Mouse (Mus musculus): Measurements from ENCODE around the gene Itga11. TPM values are rescaled to one million over a fixed set of nuclear protein-coding genes. Genes with fewer than 3 reads are reported as not detected.
"Not testable (repeated sequence)": the region's sequence is repeated elsewhere in the genome, so short reads cannot be mapped to it uniquely, and the experiment has no call there.

Itga11 gene
- total and polyA plus RNA-seq, 2 experiments from 2014 or later = 0.50 to 2.1 TPM

DNA sequence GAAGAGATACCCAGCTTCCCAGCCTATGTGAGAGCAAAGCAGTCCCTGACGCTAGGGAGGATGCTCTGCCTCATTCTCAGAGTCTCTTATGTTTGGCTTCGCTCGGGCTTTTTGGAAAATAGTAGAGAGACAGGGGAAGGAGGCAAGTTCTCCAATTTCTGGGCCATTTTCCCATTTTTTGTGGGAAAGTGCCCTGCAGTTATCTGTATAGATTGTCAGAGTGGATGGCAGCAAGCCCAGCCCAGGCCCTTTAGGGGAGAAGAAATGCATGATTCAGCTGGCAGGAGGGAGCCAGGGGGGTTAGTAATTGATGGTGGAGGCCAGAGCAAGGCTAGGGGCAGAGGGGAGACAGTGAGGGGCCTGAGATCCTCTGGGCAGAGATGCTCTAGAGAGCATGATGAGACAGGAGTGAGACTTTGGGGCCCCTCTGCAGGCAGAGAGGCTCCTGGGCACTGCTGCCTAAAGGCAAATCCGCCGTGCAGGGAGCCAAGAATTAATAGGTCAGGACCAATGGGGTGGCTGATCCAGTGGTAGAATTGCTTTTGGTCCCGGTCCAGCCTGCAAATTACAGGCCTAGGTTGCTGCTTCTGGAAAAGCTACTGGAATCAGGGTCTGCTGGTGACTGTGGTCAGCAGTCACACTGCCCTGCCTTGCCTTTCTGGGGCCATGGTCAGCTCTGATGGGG lies 31.8 kb upstream of the Itga11 start:
- Histone ChIP-seq H3K36me3 (ENCODE audit: insufficient read depth, low read length) (no peaks in the 10 kb centered on the region), H3K4me3 (ENCODE audit: low read length) (no peak overlapping the region), H3K4me1 (ENCODE audit: insufficient read depth, low read length) (peaks cover 13% of the 10 kb centered on the region; the same call in 1 of the 2 replicates), H3K9me3 (ENCODE audit: low read length) (no peaks in the 10 kb centered on the region), H3K9ac (replicated peaks; ENCODE audit: low read length) (no peak overlapping the region), H3K27ac (no peak overlapping the region), H3K27me3 (ENCODE audit: insufficient read depth, low read length) (no peaks in the 10 kb centered on the region), H3K4me2 (ENCODE audit: low read depth, low read length) (no peak overlapping the region)
- WGBS = 39% methylated on average over 6 of the region's 6 CpGs
- ATAC-seq = peak; percentile 45; the same call in 1 of the 2 replicates
- peak; percentile 65 for DNase-seq (ENCODE audit: low spot score)
- TF ChIP-seq CTCF (IDR thresholded peaks at IDR 0.05; ENCODE audit: low read depth) = no peak

DNA sequence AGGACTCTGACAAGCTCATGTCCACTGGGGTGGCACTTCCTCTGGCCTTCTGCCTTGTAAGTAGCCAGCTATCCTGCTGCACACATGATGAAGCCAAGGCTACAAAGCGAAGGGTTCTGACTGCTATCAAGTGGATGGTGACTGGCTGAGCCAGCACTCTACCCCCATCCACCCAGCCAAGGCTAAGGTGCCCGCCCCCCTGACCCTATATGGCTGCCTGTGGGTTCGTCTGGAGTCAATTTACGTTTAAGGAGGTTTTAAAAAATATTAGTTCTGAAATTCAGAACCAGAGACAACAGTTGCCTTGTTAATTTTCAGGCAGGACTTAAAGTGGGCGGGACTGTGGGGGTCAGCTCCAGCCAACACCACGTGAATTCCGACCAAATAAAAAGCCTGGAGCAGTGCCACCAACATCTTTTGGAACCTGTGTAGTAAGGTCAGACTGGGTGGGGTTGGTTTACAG lies 30.9 kb upstream of the Itga11 start:
- Histone ChIP-seq H3K36me3 (ENCODE audit: insufficient read depth, low read length) (no peaks in the 10 kb centered on the region), H3K4me2 (ENCODE audit: low read depth, low read length) (no peak overlapping the region), H3K9me3 (ENCODE audit: low read length) (no peaks in the 10 kb centered on the region), H3K9ac (replicated peaks; ENCODE audit: low read length) (no peak overlapping the region), H3K27me3 (ENCODE audit: insufficient read depth, low read length) (no peaks in the 10 kb centered on the region), H3K27ac (no peak overlapping the region), H3K4me3 (ENCODE audit: low read length) (no peak overlapping the region), H3K4me1 (ENCODE audit: insufficient read depth, low read length) (peaks cover 13% of the 10 kb centered on the region; the same call in 1 of the 2 replicates)
- no peak for DNase-seq (ENCODE audit: low spot score)
- no peak for TF ChIP-seq CTCF (IDR thresholded peaks at IDR 0.05; ENCODE audit: low read depth)
- 50% methylated on average over 7 of the region's 7 CpGs for WGBS
- ATAC-seq = no peak

DNA sequence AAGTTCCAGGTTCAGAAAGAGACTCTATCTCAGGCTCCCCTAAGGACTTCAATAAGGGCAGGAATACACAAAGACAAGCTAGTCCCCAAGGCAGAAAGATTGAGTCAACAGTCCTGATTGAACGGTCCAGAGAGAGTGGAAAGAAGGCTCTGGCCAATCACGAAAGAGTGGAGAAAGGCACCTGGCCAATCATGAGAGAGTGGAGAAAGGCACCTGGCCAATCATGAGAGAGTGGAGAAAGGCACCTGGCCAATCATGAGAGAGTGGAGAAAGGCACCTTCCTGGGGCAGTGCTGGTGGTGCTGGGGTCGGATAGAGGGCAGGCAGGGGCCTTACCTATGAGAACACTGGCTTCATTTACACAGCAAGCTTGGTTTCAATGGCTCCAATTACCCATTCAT lies 28.2 kb upstream of the Itga11 start:
- WGBS = 81% methylated on average over 3 of the region's 3 CpGs
- H3K4me3 ChIP-seq (ENCODE audit: low read length) = no peak overlapping the region

DNA sequence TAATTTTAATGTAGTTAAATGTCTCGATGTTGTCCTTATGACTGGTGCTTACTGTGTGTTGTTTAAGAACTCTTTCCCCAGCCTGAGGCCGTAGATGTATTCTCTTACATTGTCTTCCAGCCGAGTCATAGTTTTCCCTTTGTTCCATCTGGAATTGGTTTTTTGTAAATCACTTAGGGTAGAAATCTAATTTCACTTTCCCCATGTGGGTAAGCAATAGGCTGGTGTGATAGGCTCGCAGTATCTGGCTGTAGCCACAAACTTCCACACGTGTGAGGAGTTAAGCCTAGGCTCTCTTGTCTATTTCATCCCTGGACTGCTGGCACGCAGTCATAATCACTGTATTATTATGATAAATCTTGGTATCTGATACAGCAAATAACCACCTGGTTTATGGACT lies 26.9 kb upstream of the Itga11 start:
- Histone ChIP-seq H3K27me3 (ENCODE audit: insufficient read depth, low read length) (no peaks in the 10 kb centered on the region), H3K9ac (replicated peaks; ENCODE audit: low read length) (no peak overlapping the region), H3K4me3 (ENCODE audit: low read length) (no peak overlapping the region), H3K27ac (no peak overlapping the region), H3K36me3 (ENCODE audit: insufficient read depth, low read length) (no peaks in the 10 kb centered on the region), H3K9me3 (ENCODE audit: low read length) (no peaks in the 10 kb centered on the region), H3K4me2 (ENCODE audit: low read depth, low read length) (no peak overlapping the region), H3K4me1 (ENCODE audit: insufficient read depth, low read length) (peaks cover 9% of the 10 kb centered on the region; the same call in 1 of the 2 replicates)
- WGBS = 84% methylated on average over 6 of the region's 6 CpGs
- ATAC-seq = no peak
- no peak for TF ChIP-seq CTCF (IDR thresholded peaks at IDR 0.05; ENCODE audit: low read depth)
- DNase-seq (ENCODE audit: low spot score) = no peak

More for the DNA sequence above, 28.2 kb upstream of the Itga11 start:
- H3K9me3 ChIP-seq (ENCODE audit: low read length) = no peaks in the 10 kb centered on the region
- ATAC-seq = no peak
- H3K27me3 ChIP-seq (ENCODE audit: insufficient read depth, low read length) = no peaks in the 10 kb centered on the region
- peaks cover 13% of the 10 kb centered on the region; the same call in 1 of the 2 replicates for H3K4me1 ChIP-seq (ENCODE audit: insufficient read depth, low read length)
- no peak overlapping the region for H3K27ac ChIP-seq
- no peak overlapping the region for H3K9ac ChIP-seq (replicated peaks; ENCODE audit: low read length)
- H3K36me3 ChIP-seq (ENCODE audit: insufficient read depth, low read length) = no peaks in the 10 kb centered on the region
- no peak for DNase-seq (ENCODE audit: low spot score)
- H3K4me2 ChIP-seq (ENCODE audit: low read depth, low read length) = no peak overlapping the region
- TF ChIP-seq CTCF (IDR thresholded peaks at IDR 0.05; ENCODE audit: low read depth) = no peak

DNA sequence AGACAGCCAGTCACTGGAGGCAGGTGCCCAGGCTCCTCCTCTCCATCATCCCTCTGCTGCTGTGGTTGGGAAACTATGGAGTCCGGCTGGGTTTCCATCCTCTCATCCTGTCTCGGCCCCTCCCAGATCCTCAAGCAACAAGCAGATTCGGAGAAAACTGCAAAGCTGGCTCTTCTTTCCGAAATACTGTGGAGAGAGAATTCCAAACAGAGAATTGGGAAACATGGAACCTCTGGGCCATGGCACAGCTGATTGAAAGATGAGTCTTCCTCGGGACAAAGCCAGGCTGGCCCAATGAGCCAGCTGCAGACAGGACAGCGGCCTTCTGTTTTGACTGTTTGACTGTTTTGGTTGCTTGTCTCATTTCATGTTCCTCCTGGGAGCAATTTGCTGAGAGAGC lies 23.3 kb upstream of the Itga11 start:
- Histone ChIP-seq H3K9me3 (ENCODE audit: low read length) (no peaks in the 10 kb centered on the region), H3K9ac (replicated peaks; ENCODE audit: low read length) (no peak overlapping the region), H3K4me3 (ENCODE audit: low read length) (no peak overlapping the region), H3K4me2 (ENCODE audit: low read depth, low read length) (no peak overlapping the region), H3K36me3 (ENCODE audit: insufficient read depth, low read length) (no peaks in the 10 kb centered on the region), H3K27ac (no peak overlapping the region), H3K4me1 (ENCODE audit: insufficient read depth, low read length) (no peaks in the 10 kb centered on the region), H3K27me3 (ENCODE audit: insufficient read depth, low read length) (no peaks in the 10 kb centered on the region)
- no peak for DNase-seq (ENCODE audit: low spot score)
- WGBS = 62% methylated on average over 6 of the region's 6 CpGs
- TF ChIP-seq CTCF (IDR thresholded peaks at IDR 0.05; ENCODE audit: low read depth) = no peak
- no peak for ATAC-seq

DNA sequence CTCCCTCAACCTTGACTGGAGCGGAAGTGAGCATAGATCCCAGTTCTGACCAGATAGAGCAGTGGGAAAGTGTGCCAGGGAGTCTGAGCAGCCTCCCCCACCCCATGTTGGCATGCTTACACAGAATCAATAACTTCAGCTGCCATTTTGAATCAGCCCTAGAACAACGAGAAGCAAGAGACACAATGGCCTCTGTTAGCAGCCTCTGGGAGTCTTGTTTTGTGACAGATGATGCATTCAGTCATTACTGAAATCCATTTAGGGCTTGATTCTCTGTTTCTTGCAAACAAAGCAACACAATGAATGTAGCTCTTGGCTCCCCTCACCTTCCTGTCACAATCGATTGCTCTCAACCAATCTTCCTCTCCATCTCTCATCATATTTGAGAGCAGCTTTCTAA lies 19.6 kb upstream of the Itga11 start:
- Histone ChIP-seq H3K27me3 (ENCODE audit: insufficient read depth, low read length) (no peaks in the 10 kb centered on the region), H3K27ac (no peak overlapping the region), H3K4me3 (ENCODE audit: low read length) (no peak overlapping the region), H3K9ac (replicated peaks; ENCODE audit: low read length) (no peak overlapping the region), H3K36me3 (ENCODE audit: insufficient read depth, low read length) (no peaks in the 10 kb centered on the region), H3K4me2 (ENCODE audit: low read depth, low read length) (no peak overlapping the region), H3K9me3 (ENCODE audit: low read length) (no peaks in the 10 kb centered on the region), H3K4me1 (ENCODE audit: insufficient read depth, low read length) (no peaks in the 10 kb centered on the region)
- ATAC-seq = no peak
- WGBS = 62% methylated on average over 3 of the region's 3 CpGs
- TF ChIP-seq CTCF (IDR thresholded peaks at IDR 0.05; ENCODE audit: low read depth) = no peak
- DNase-seq (ENCODE audit: low spot score) = no peak

DNA sequence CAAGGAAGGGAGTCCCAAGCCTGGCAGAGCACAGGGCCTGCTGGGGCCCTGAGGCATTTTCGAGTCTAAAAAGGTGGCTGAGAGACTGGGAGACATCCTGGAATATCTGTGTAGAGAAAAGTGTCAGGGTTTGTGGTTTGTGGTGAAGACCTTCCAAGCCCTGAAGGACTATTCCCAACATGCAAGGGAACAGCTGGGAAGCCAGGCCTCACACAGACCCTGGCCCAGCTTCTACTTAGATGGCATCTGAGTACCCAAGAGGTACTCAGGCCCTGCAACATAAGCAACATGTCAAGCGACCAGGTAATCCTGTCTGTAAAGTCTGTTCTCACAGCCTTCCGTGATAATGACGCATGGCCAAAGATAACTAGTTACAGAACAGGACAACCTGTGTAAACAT lies 18.6 kb upstream of the Itga11 start:
- TF ChIP-seq CTCF (IDR thresholded peaks at IDR 0.05; ENCODE audit: low read depth) = no peak
- no peaks in the 10 kb centered on the region for H3K36me3 ChIP-seq (ENCODE audit: insufficient read depth, low read length)
- WGBS = 81% methylated on average over 4 of the region's 4 CpGs
- H3K4me3 ChIP-seq (ENCODE audit: low read length) = no peak overlapping the region
- H3K27ac ChIP-seq = no peak overlapping the region
- ATAC-seq = no peak
- no peaks in the 10 kb centered on the region for H3K4me1 ChIP-seq (ENCODE audit: insufficient read depth, low read length)
- H3K27me3 ChIP-seq (ENCODE audit: insufficient read depth, low read length) = no peaks in the 10 kb centered on the region
- DNase-seq (ENCODE audit: low spot score) = no peak
- no peak overlapping the region for H3K4me2 ChIP-seq (ENCODE audit: low read depth, low read length)
- no peaks in the 10 kb centered on the region for H3K9me3 ChIP-seq (ENCODE audit: low read length)
- H3K9ac ChIP-seq (replicated peaks; ENCODE audit: low read length) = no peak overlapping the region

DNA sequence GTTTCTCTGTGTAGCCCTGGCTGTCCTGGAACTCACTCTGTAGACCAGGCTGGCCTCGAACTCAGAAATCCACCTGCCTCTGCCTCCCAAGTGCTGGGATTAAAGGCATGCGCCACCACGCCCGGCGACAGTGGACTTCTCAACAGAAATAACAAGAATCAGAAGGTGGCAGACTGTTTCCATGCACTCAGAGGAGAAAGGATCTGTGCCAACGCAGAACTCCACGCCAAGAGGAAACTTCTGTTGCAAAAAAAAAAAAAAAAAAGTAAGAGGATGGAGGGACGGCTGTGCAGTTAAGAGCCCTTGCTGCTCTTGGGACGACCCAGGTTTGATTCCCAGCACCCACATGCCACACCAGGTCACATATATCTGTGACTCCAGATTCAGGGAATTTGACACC lies 16.7 kb upstream of the Itga11 start:
- not testable (repeated sequence) for H3K27ac ChIP-seq; H3K4me3 ChIP-seq (ENCODE audit: low read length); H3K4me1 ChIP-seq (ENCODE audit: insufficient read depth, low read length); H3K4me2 ChIP-seq (ENCODE audit: low read depth, low read length); H3K9ac ChIP-seq (replicated peaks; ENCODE audit: low read length); ATAC-seq; H3K9me3 ChIP-seq (ENCODE audit: low read length); DNase-seq (ENCODE audit: low spot score); H3K27me3 ChIP-seq (ENCODE audit: insufficient read depth, low read length); H3K36me3 ChIP-seq (ENCODE audit: insufficient read depth, low read length)
- WGBS = 83% methylated on average over 9 of the region's 9 CpGs

Measured in hindbrain, postnatal 0 days (tissue).